Mouse (Mus musculus) hindbrain, embryonic 10.5 days (tissue): ENCODE measurements around the gene Il1f5. TPM values are rescaled to one million over a fixed set of nuclear protein-coding genes. Genes with fewer than 3 reads are reported as not detected.

ENCODE experiments used
- DNase-seq: peaks from one replicate; pipeline ENCODE4 v3.0.0-alpha.2; 2017; ENCODE audit warnings: low spot score
- H3K27ac ChIP-seq: fragments of 300-500 bp; sonication (generic); 2 replicates; pipeline ENCODE4 v1.5.1; 2016; ENCODE audit warnings: mild to moderate bottlenecking, moderate library complexity
- H3K27me3 ChIP-seq: fragments of 300-500 bp; sonication (generic); 2 replicates; pipeline ENCODE4 v1.6.1; 2016; ENCODE audit warnings: mild to moderate bottlenecking; ENCODE audit not compliant: poor library complexity, insufficient read depth, severe bottlenecking
- H3K36me3 ChIP-seq: fragments of 300-500 bp; sonication (generic); 2 replicates; pipeline ENCODE4 v1.6.1; 2016; ENCODE audit warnings: mild to moderate bottlenecking, moderate library complexity
- H3K4me1 ChIP-seq: fragments of 300-500 bp; sonication (generic); replicated peaks from 2 replicates; pipeline ENCODE4 v1.6.1; 2016; ENCODE audit warnings: mild to moderate bottlenecking
- H3K4me3 ChIP-seq: fragments of 300-500 bp; sonication (generic); 2 replicates; pipeline ENCODE4 v1.5.1; 2016; ENCODE audit warnings: mild to moderate bottlenecking, moderate library complexity
- H3K9me3 ChIP-seq: fragments of 300-500 bp; sonication (generic); 2 replicates; pipeline ENCODE4 v1.6.1; 2016; ENCODE audit warnings: mild to moderate bottlenecking, moderate library complexity
- WGBS: fragments of 180-500 bp; shearing (Covaris S2); methylation state at CpG from one replicate; pipeline ENCODE4 v1.1.7; 2016; 5-methylcytosine and 5-hydroxymethylcytosine counted together
- polyA plus RNA-seq: library from polyadenylated mRNA; unstranded; fragments of >200 nt; fragmentation: Nextera tagmentation; extraction: Ambion mirVana; gene quantifications from 2 replicates; pipeline ENCODE4 v1.2.1, GENCODE M21; 2016

Il1f5 gene
- not detected in 2 replicates for polyA plus RNA-seq

GRCm38 (mm10) chr2:24276654-24277053, at the start of gene Il1f5:
Gene Il1f5 (plus strand): TSS chr2:24276954.
- no peak within 1 kb of the TSS for H3K27ac ChIP-seq
- H3K4me1 ChIP-seq: peaks cover 5% of the 10 kb centered on the region; the same call in 1 of the 2 replicates
- peaks cover 5% of the 10 kb centered on the region; the same call in 1 of the 2 replicates for H3K27me3 ChIP-seq
- no peaks in the 10 kb centered on the region for H3K9me3 ChIP-seq
- DNase-seq: no peak
- H3K36me3 ChIP-seq: no peaks in the 10 kb centered on the region
- H3K4me3 ChIP-seq: no peak within 1 kb of the TSS

DNA sequence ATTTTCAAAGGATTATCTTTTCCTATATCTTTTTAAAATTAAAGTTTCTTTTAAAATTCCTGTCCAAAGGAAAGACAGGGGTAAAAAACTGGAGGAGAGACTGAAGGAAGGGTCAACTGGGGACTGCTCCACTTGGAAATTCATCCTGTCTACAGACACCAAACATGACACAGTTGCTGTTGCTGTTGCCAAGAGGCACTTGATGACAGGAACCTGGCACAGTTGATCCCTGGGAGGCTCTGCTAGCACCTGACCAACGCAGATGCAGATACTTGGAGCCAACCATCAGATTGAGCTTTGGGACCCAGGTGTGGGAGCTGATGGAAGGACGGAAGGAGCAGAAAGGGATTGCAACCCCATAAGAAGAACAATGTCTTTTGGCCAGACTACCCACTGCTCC, 49.6 kb upstream of the Il1f5 start:
- 85% methylated on average over 2 of the region's 2 CpGs for WGBS

GRCm38 (mm10) chr2:24267503-24267902, 9.3 kb upstream of the Il1f5 start:
- WGBS: 94% methylated on average over 1 of the region's 1 CpGs
- H3K4me1 ChIP-seq: no peaks in the 10 kb centered on the region
- H3K27ac ChIP-seq: no peak overlapping the region
- no peak overlapping the region for H3K4me3 ChIP-seq
- no peaks in the 10 kb centered on the region for H3K9me3 ChIP-seq
- no peaks in the 10 kb centered on the region for H3K36me3 ChIP-seq
- no peaks in the 10 kb centered on the region for H3K27me3 ChIP-seq
- no peak for DNase-seq

More for the DNA sequence above, 49.6 kb upstream of the Il1f5 start:
- 0 out of 2 replicates have a peak, but pooled peaks cover 5% of the 10 kb centered on the region for H3K9me3 ChIP-seq
- no peak overlapping the region for H3K27ac ChIP-seq
- H3K4me1 ChIP-seq: no peaks in the 10 kb centered on the region
- H3K4me3 ChIP-seq: no peak overlapping the region
- H3K36me3 ChIP-seq: no peaks in the 10 kb centered on the region
- H3K27me3 ChIP-seq: no peaks in the 10 kb centered on the region
- no peak for DNase-seq

- H3K27me3 ChIP-seq: peaks cover 5% of the 10 kb centered on the region; the same call in 1 of the 2 replicates
Measured at GRCm38 (mm10) chr2:24273619-24274018, 3.1 kb upstream of the Il1f5 start.

DNA sequence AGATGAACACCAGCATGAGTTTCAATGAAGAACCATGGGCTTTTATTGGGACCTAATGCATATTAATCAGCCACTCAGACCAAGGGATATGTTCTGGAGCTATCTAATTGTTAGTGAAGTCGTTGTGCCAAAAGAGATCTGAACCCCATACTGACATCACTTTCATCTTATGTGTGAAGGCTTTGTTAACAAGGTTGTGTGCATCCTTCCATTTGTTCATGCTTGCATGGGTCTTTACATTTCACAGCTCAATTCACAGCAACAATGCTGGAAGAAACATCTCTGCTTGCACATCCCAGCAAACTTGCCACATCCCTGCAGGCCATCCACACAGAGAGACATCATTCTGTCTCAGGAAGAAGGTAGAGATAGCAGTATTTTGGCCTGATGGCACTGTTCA, 1.6 kb upstream of the Il1f5 start:
- no peak overlapping the region for H3K4me3 ChIP-seq
- H3K27ac ChIP-seq: no peak overlapping the region
- WGBS: 24% methylated on average over 1 of the region's 1 CpGs
- no peak for DNase-seq
- peaks cover 5% of the 10 kb centered on the region; the same call in 1 of the 2 replicates for H3K4me1 ChIP-seq
- no peaks in the 10 kb centered on the region for H3K9me3 ChIP-seq
- peaks cover 5% of the 10 kb centered on the region; the same call in 1 of the 2 replicates for H3K27me3 ChIP-seq
- no peaks in the 10 kb centered on the region for H3K36me3 ChIP-seq

More at GRCm38 (mm10) chr2:24273619-24274018, 3.1 kb upstream of the Il1f5 start:
- 75% methylated on average over 2 of the region's 2 CpGs for WGBS
- Histone ChIP-seq H3K4me1 (peaks cover 5% of the 10 kb centered on the region; the same call in 1 of the 2 replicates), H3K4me3 (no peak overlapping the region), H3K27ac (no peak overlapping the region), H3K9me3 (no peaks in the 10 kb centered on the region), H3K36me3 (no peaks in the 10 kb centered on the region)
- DNase-seq: no peak

DNA sequence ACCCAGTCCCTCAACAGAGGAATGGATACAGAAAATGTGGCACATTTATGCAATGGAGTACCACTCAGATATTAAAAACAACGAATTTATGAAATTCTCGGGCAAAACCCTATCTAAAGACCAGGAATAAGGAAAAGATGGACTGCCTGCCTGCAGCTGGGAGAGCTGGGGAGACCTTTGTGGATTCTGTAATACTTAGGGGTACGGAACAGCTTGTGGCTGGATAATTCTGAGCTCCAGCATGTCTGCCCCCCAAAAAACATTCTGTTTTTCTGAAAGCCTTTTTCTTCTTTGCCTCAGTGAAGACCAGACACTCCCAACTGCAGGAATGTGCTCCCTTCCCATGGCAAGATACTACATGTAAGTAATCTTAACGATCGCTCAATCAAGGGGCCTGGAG, 14.1 kb downstream of the Il1f5 start, which contains the start of gene Il1f10:
Il1f10 (plus strand) TSS at position 301 of the 400 bp plus-strand sequence.
- no peaks in the 10 kb centered on the region for H3K9me3 ChIP-seq
- H3K27ac ChIP-seq: no peak within 1 kb of the TSS
- 91% methylated on average over 5 of the region's 5 CpGs for WGBS
- DNase-seq: no peak
- H3K36me3 ChIP-seq: no peaks in the 10 kb centered on the region
- no peaks in the 10 kb centered on the region for H3K27me3 ChIP-seq
- H3K4me1 ChIP-seq: no peaks in the 10 kb centered on the region
- no peak within 1 kb of the TSS for H3K4me3 ChIP-seq

GRCm38 (mm10) chr2:24294616-24295015, 17.9 kb downstream of the Il1f5 start:
- no peak for DNase-seq
- WGBS: 63% methylated on average over 1 of the region's 1 CpGs
- H3K36me3 ChIP-seq: no peaks in the 10 kb centered on the region
- H3K27ac ChIP-seq: no peak overlapping the region
- H3K4me3 ChIP-seq: no peak overlapping the region
- H3K27me3 ChIP-seq: no peaks in the 10 kb centered on the region
- no peaks in the 10 kb centered on the region for H3K9me3 ChIP-seq
- H3K4me1 ChIP-seq: no peaks in the 10 kb centered on the region

DNA sequence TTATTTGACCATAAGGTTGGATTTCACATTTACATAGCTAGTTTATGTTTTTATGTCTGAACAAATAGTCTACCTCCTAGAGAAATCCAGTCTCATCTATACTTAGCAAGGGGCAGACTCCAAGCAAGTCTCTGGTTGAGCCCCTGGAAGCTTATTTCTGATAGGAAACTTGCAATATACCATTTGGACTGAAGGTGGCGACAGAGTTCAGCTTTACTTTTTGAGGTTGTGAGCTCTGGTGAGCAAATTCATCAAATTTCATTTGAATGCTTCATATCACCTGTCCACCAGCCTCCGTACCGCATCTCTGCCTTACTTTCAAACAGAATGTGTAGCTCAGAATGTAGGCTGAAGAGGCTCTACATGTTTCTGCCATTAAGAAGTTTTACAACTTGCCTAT, 20.1 kb downstream of the Il1f5 start:
- Histone ChIP-seq H3K4me3 (no peak overlapping the region), H3K4me1 (no peaks in the 10 kb centered on the region), H3K9me3 (no peaks in the 10 kb centered on the region), H3K27ac (no peak overlapping the region), H3K27me3 (no peaks in the 10 kb centered on the region), H3K36me3 (no peaks in the 10 kb centered on the region)
- WGBS: 21% methylated on average over 3 of the region's 3 CpGs
- peak; percentile 32 for DNase-seq

DNA sequence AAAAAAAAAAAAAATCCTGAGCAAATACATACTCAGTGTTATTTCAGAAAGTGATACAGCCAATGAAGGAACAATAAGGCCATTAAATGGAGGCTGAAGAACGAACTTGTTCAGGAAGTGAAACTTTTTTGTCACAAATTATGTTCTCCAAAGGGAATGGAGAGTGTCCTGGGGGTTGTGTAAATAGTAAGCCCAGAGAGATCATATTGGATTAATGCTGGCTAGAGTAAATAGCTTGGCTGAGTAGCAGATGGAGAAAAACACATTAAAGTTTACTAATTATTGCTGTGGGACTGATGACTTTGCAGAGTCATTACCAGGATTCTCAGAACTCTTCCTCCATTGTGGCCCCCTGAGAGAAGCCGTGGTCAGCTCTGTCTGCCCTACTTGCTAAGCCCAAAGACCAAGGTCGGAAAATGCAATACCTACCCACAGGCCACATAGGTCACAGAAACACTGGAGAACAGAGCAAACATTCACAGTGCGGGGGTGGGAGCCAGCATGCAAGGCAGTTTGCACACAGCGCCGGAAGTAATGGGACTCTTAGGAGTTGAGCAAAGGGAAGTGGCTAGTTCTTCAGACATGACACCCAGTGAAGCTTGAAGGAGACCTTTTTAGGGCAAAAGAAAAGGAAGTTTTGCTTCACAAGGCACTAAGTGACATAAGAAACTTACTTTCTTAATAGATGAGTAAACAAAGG, 34.7 kb downstream of the Il1f5 start:
- Histone ChIP-seq H3K9me3 (no peaks in the 10 kb centered on the region), H3K36me3 (no peaks in the 10 kb centered on the region), H3K27ac (no peak overlapping the region), H3K4me3 (no peak overlapping the region), H3K4me1 (no peaks in the 10 kb centered on the region), H3K27me3 (no peaks in the 10 kb centered on the region)
- 75% methylated on average over 6 of the region's 6 CpGs for WGBS
- no peak for DNase-seq

- 84% methylated on average over 1 of the region's 1 CpGs for whole genome bisulfite sequencing
- H3K27ac ChIP-seq: no peak overlapping the region
- DNase-seq: no peak
- H3K4me3 ChIP-seq: no peak overlapping the region
- no peaks in the 10 kb centered on the region for H3K27me3 ChIP-seq
- no peaks in the 10 kb centered on the region for H3K36me3 ChIP-seq
- H3K4me1 ChIP-seq: no peaks in the 10 kb centered on the region
- no peaks in the 10 kb centered on the region for H3K9me3 ChIP-seq
Measured at GRCm38 (mm10) chr2:24316919-24317318, 40.2 kb downstream of the Il1f5 start.

DNA sequence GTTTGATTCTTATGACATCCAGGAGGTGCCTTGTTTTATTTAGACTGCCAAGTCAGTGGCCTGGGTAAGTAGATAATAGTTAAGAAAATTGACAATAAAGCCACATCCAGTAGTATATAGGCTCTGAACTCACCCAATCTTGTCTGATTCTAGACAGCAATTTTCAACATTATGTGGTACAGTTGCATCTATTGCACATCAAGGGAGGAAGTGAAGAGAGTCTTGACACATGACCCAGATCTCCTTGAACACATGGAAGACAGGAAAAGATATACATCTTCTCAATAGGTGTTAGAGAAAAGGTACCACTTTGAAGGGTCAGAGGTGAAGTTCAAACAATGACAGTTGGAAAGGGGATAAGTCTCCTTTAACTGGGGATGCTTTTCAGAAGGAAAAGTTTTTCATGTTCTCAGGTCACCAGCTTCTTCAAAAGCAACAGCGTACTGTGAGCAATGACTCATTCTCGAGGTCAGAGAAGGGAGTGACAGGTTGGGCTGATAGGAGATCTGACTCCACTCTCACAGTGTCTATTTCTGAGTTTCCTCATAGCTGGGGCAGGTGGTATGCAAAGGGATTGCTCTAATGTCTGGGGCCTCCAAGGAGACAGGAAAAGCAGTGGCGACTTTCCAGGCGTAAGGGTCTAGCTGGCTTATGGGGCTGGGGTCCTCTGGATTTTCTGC, 41.3 kb downstream of the Il1f5 start:
- H3K9me3 ChIP-seq: no peaks in the 10 kb centered on the region
- DNase-seq: no peak
- WGBS: 82% methylated on average over 4 of the region's 4 CpGs
- H3K4me3 ChIP-seq: no peak overlapping the region
- no peaks in the 10 kb centered on the region for H3K27me3 ChIP-seq
- H3K27ac ChIP-seq: no peak overlapping the region
- H3K36me3 ChIP-seq: no peaks in the 10 kb centered on the region
- H3K4me1 ChIP-seq: no peaks in the 10 kb centered on the region
